Mouse (Mus musculus) layer of hippocampus, postnatal 25 days (tissue): Measurements from ENCODE around the gene Ndufc1. TPM values are rescaled to one million over a fixed set of nuclear protein-coding genes. Genes with fewer than 3 reads are reported as not detected.
"Not testable (repeated sequence)": the region's sequence is repeated elsewhere in the genome, so short reads cannot be mapped to it uniquely, and the experiment has no call there.

Experiments used
- DNase-seq, 2 experiments: peaks; one replicate each; pipeline ENCODE4 v3.0.0; 2022; ENCODE audit warnings: mixed read lengths in 2 of 2, low spot score in 1 of 2; ENCODE audit errors: extremely low spot score in 1 of 2
- total RNA-seq, 2 experiments: library from RNA; stranded (reverse); gene quantifications; 2 replicates each; pipeline ENCODE4 v1.2.3; 2021

Ndufc1 gene
- total RNA-seq, 2 experiments from 2014 or later: 311 to 356 TPM

DNA sequence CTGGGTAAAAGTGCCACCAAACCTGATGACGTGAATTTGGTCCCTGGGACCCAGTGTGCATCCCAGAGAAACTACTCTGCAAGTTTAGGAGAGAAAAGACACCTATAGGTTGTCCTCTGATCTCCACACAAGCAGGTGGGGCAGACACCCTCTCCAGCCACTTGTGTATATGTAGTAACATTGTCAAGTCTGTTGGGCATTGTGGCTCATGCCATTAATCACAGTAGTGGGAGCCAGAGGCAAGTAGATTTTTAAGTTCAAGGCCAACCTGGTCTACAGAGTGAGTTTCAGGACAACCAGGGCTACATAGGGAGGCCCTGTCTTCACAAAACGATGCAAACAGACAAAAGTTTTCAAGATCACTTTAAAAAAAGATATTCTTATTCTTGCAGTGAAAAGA, 37.0 kb downstream of the Ndufc1 start:
- DNase-seq: no peak

DNA sequence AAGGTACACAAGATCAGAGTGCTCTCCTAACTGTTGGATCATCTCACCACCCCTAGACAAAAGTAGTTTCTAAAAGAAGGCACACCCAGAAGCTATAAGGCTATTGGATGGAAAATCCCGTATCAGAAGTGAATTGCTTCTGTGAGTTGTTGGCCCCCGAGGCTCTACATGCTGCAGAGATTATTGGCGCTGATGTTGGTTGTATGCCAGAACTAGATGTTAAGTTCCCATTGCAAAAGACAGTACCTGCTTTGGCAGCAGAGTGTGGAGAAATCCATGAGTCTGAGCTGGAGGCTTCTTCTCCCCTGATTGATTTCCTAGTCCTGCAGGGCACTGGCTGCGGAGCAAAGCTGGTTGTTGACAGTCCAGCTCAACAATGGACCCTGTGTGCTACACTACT, 40.8 kb downstream of the Ndufc1 start:
- DNase-seq: no peak

DNA sequence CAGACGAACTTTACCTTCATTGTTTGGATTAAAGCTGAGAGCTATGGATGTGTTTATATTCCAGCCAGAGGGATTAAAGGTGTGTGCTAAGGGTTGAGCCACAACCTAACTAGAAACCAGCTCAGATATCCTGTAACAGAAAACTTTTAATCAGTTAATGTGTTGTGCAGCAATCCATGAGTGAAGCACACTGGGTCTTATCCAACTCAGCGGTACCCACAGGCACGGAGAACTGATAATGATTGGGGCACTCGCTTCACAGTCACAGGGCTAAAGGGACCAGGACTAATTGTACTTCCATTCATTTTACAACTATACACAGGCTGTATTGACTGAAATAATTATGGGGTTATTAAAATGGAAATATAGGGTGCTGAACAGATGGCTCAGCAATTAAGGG, 41.9 kb downstream of the Ndufc1 start:
- no peak for DNase-seq

DNA sequence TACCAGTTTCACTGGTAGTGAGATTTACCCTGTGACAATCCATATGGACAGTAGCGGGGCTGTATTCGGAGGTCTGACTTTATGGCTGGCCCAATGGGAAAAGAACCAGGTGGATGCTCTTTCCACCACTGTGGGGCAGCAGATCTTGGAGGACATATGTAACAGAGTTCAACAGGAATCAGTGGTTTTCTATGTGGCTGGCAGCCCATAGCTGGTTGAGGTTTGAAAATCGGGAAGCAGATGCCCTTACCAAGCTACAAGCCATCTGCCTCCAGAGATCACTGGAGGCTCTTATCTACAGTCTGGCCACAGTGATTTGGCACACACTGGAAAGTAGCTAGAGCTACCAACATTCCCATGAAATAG, 43.3 kb downstream of the Ndufc1 start:
- DNase-seq: peak in 1 of 2 experiments; percentile 18

DNA sequence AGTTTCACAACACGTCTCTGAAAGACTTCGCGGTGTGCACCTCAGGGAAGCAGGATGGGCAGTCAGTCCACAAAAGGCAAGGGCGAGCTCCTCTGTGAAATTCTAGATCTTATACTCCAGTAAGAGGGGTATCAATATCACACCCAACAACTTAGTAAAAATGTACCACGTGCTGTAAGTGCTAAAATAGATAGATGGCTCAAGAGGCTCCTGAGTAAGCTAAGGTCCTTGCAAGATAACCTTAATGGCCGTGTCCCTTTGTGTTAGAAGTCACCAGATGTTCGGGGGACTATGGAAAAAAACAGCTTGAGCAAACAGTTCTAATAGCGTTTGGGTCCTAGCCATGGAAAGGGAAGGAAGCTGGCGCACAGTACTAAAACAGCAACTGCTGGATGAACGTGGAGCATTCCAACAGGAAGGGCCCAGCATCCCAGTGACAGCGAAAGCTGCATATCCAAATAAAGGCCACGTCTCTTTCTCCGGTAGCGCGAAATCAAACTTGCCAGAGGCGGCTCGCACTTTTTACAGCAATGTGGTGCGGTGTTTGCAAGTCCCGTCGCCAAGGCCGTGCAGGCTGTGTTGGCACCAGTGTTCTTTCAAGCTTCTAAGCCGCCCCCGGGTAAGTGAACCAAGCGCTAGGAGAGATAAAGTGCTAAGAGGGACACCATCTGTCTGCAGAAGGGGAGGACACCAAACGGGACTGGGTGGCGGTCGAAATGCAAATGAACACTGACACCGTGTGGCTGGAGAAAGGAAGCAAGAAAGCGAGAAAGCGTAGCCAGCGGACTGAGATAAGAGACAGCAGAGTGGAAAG, 43.9 kb downstream of the Ndufc1 start:
- DNase-seq: peak; percentile 51 to 54

DNA sequence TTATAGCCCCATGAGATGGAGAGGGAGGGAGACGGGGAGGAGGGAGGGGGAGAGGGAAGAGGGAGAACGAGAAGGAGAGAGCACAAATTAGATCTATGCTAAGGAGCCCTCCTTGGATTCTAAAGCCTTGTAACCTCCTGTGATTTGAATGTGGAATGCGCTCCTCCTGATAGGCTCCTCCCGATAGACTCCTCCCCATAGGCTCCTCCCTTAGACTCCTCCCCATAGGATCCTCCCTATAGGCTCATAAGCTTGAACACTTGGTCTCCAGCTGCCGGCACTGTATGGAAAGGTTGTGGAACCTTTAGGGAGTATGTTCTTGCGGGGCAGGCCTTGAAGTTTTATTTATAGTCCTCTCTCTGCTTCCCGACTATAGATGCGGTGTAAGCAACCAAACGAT, 47.7 kb downstream of the Ndufc1 start:
- DNase-seq: no peak

DNA sequence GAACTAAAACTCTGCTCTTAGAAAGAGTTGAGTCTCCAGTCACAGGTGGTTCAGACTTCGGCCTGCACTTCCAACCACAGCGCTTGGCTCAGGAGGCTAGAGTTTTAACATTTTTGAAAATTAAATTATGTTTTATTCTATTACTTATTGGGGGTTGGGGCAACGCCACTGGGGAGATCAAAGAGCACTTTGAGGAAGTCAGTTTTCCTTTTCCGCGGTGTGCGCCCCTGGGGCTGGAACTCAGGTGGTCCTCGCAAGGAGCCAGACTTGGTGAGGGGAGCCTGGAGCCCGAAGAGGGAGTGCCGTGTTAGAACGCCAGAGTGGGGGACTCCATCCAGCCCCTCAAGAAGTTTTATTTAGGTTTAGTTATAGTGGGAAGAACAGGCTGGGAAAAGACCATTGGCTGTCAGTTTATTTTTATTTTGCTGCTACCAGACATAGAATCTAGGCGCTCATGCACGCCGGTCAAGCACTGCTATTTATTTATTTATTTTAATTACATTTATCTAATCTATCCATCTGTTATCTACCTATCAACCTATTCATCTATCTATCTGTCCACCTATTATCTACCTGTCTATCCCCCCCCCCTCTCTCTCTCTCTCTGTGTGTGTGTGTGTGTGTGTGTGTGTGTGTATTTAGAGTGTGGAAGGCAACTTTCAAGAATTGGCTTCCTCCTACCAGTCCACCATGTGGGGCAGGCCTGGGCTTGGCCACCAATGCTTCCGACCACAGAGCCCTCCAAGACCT, 49.1 kb downstream of the Ndufc1 start:
- no peak for DNase-seq

DNA sequence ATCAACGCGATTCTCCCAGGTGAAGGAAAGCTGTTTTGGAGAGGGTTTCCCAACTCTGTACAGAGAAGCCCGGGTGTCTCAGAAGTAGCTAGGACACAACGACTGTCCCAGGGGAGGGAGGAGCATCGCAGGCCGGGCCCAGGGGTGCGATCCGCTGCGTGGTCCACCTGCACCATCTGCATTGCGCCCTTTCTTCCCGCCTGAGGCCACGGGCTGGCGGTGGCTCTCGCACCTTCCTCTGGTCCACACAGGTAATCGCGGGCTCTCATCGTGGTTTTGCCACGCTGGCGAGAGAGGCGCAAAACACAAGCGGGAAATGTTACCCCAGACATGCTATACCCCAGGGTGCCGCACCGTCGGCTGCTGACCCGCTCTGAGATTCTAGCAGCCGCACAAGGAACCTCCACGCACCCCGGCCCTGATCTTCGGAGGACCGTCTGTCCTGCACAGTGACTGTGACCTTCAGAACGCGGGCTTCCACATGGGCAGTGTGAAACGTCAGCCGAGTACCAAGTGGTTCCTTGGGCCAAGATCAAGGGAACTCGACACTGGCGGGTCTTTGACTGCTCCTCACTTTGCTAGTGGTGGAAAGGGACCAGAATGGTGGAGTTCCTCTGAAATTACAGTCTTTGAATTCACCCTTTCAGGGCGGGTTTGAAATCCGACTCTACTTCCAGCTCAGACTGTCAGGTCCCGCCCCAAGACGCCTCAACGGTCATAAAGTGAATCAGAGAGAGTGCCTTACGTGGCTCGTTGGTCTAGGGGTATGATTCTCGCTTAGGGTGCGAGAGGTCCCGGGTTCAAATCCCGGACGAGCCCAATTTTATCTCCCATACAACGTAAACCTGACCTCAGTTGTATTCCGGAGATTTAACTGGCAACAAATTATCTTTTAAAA, 49.9 kb downstream of the Ndufc1 start:
- DNase-seq: peak; percentile 53 to 62

DNA sequence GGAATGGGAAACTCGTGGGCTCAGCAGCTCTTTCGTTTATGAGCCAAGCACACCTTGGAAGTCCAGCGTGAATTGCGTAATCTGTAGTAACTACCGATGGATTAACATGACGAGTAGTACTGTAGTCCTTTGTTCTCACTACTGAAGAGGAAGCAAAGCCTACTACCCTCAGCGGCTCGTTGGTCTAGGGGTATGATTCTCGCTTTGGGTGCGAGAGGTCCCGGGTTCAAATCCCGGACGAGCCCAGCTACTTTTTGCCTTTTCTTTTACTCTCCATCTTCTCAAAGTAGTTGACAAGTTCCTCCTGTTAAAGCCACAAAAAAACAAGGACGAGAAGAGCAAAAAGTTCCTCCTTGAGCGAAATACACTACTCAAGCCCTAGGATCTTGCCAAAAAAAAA, 50.6 kb downstream of the Ndufc1 start:
- peak; percentile 41 to 71 for DNase-seq

DNA sequence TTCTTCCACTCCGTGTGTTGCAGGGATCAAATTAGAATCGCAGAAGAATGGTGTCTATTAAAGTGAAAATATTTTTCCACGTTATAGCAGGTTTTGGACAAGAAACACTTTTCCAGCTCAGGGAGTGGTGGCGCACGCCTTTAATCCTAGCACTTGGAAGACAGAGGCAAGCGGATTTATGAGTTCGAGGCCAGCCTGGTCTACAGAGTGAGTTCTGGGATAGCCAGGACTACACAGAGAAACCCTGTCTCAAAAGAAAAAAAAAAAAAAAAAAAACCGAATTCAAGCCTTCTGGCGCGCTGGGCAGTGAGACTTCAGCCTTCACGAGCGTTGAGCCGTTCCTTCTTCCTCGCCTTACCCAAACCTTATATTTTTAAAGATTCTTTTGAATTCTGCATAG, 51.2 kb downstream of the Ndufc1 start:
- no peak for DNase-seq

DNA sequence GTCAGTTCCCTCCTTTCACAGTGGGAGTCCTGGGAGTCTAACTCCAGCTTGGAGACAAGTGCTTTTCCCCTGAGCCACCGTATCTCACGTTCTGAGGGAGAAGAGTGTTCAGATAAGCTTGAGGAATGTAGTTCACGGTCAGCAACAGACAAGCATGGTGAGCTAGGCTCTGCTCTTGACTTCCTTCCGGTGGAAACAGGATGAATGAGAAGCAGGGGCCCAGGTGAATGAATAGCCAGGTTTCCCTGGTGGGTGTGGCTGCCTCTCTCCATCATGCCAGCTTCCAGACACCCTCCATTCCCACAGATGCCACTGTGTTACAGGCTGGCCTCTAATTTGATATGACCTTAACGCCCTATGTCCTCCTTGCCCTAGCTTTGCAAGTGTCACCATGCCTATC, 51.7 kb downstream of the Ndufc1 start:
- DNase-seq: no peak

DNA sequence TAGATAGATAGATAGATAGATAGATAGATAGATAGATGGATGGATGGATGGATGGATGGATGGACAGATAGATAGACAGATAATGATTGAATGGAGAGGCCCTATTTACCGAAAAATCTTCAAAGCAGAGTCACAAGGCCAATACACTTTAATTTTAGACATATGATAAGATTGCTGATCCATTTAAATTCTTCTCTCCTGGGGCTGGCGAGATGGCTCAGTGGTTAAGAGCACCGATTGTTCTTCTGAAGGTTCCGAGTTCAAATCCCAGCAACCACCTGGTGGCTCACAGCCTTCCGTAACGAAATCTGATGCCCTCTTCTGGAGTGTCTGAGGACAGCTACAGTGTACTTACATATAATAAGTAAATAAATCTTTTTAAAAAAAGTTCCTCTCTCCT, 53.8 kb downstream of the Ndufc1 start:
- DNase-seq: not testable (repeated sequence)

Other genes starting within 250 kb of the Ndufc1 start
- 10 to 100 TPM; 60.2 to 60.5 TPM for gene Noct, start 184.5 kb downstream of the Ndufc1 start, total RNA-seq
- 10 to 100 TPM; 41.3 to 44.6 TPM for gene Elf2, start 68.3 kb downstream of the Ndufc1 start, total RNA-seq
- under 1 TPM in 1 of 2 experiments, not detected in 1; 0.26 TPM for gene Mgarp, start 12.2 kb downstream of the Ndufc1 start, total RNA-seq
- gene Naa15, start 6.2 kb upstream of the Ndufc1 start, total RNA-seq: 10 to 100 TPM; 41.6 to 48.3 TPM
- gene Rab33b, start 74.9 kb upstream of the Ndufc1 start, total RNA-seq: 10 to 100 TPM; 23.0 to 24.8 TPM
- 100 to 1,000 TPM; 126 to 139 TPM for gene Setd7, start 151.9 kb upstream of the Ndufc1 start, total RNA-seq